In the genomic region with DNA sequence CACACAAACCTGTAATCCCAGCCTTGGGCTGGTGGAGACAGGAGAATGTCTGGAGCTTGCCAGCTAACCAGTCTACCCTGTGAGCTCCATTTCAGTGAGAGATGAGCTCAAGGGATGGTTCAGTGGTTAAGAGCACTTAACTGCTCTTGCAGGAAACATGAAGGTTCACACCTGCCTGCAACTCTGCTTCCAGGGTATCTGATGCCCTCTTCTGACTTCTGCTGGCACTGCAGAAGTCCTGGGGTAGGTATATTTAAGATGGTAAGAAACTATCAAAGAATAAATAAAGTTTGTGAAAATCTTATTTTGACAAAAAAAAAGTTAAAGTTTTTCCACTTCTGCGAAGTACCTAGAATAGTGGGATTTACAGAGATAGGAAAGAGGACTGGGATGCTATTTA, we compare ENCODE assay signal across 12 mouse cellular contexts. TPM values are rescaled to one million over a fixed set of nuclear protein-coding genes. Genes with fewer than 3 reads are reported as not detected.
DNase-seq lines count a peak whose midpoint lies in the region; ATAC-seq lines count a peak whose summit lies in the region.
"Had no signal": no experiment of that assay in that cellular context is flagged by ENCODE, and none has a peak within 500 bp of the region (broad histone marks: within the 10 kb centered on the region; RNA-seq: fewer than 3 reads in every experiment).

No protein-coding gene starts in this region.

- H3K9ac ChIP-seq in intestine, embryonic 16.5 days (ENCODE audit: low read depth, low read length): no peak overlapping the region
- H3K9ac ChIP-seq in intestine, embryonic 15.5 days: no peak overlapping the region
- H3K9ac ChIP-seq in liver, embryonic 16.5 days (ENCODE audit: low read depth, low read length): no peak overlapping the region
- H3K9ac ChIP-seq: embryonic facial prominence, embryonic 15.5 days had no signal

- 42% methylated on average over 1 of the region's 1 CpGs for WGBS in intestine, embryonic 16.5 days
- 57% methylated on average over 1 of the region's 1 CpGs for WGBS in intestine, embryonic 15.5 days
- 30% methylated on average over 1 of the region's 1 CpGs for WGBS in liver, embryonic 16.5 days (ENCODE audit: insufficient replicate concordance)

- no peak overlapping the region for H3K4me2 ChIP-seq in intestine, embryonic 16.5 days (ENCODE audit: low read depth, low read length)
- H3K4me2 ChIP-seq in intestine, embryonic 15.5 days (replicated peaks): no peak overlapping the region
- no peak overlapping the region for H3K4me2 ChIP-seq in liver, embryonic 16.5 days (ENCODE audit: low read depth, low read length)
- H3K4me2 ChIP-seq: embryonic facial prominence, embryonic 15.5 days had no signal

- H3K9me3 ChIP-seq in intestine, embryonic 16.5 days (ENCODE audit: control insufficient read depth, low read length): no peaks in the 10 kb centered on the region
- no peaks in the 10 kb centered on the region for H3K9me3 ChIP-seq in intestine, embryonic 15.5 days
- no peaks in the 10 kb centered on the region for H3K9me3 ChIP-seq in liver, embryonic 16.5 days (replicated peaks; ENCODE audit: control insufficient read depth, low read length)
- H3K9me3 ChIP-seq: embryonic facial prominence, embryonic 15.5 days had no signal

- 0 out of 2 replicates have a peak, but pooled peaks cover 3% of the 10 kb centered on the region for H3K4me1 ChIP-seq in intestine, embryonic 16.5 days (ENCODE audit: control insufficient read depth, insufficient read depth, low read length)
- H3K4me1 ChIP-seq in intestine, embryonic 15.5 days (replicated peaks): no peaks in the 10 kb centered on the region
- peaks cover 41% of the 10 kb centered on the region for H3K4me1 ChIP-seq in liver, embryonic 16.5 days (ENCODE audit: control insufficient read depth, low read depth, low read length)
- H3K4me1 ChIP-seq: embryonic facial prominence, embryonic 15.5 days had no signal

- 0 out of 2 replicates have a peak, but pooled peaks have one; percentile 6 for ATAC-seq in intestine, embryonic 16.5 days
- no peak for ATAC-seq in intestine, embryonic 15.5 days
- no peak for ATAC-seq in liver, embryonic 16.5 days (ENCODE audit: low read depth)

- peaks cover 8% of the 10 kb centered on the region for H3K36me3 ChIP-seq in intestine, embryonic 16.5 days (ENCODE audit: control insufficient read depth, insufficient read depth, low read length)
- peaks cover 8% of the 10 kb centered on the region; the same call in 1 of the 2 replicates for H3K36me3 ChIP-seq in intestine, embryonic 15.5 days
- H3K36me3 ChIP-seq in liver, embryonic 16.5 days (ENCODE audit: control insufficient read depth, insufficient read depth): peaks cover 6% of the 10 kb centered on the region; the same call in 1 of the 2 replicates

- peak; percentile 42 for DNase-seq in thymus, postnatal 0 days (ENCODE audit: low spot score)
- DNase-seq in thymus, adult 18-20 months: no peak
- DNase-seq in layer of hippocampus, postnatal 36 days: no peak
- no peak for DNase-seq in adrenal gland, postnatal 36 days
- DNase-seq in gastrocnemius, adult 18-20 months (ENCODE audit: low spot score): no peak

- no peaks in the 10 kb centered on the region for H3K27me3 ChIP-seq in intestine, embryonic 16.5 days (replicated peaks; ENCODE audit: control insufficient read depth, insufficient read depth, low read length)
- no peaks in the 10 kb centered on the region for H3K27me3 ChIP-seq in intestine, embryonic 15.5 days (replicated peaks)
- no peaks in the 10 kb centered on the region for H3K27me3 ChIP-seq in liver, embryonic 16.5 days (ENCODE audit: control insufficient read depth, insufficient read depth, low read depth, low read length)
- H3K27me3 ChIP-seq: embryonic facial prominence, embryonic 15.5 days had no signal

- H3K4me3 ChIP-seq in intestine, embryonic 16.5 days (ENCODE audit: low read length): no peak overlapping the region
- no peak overlapping the region for H3K4me3 ChIP-seq in intestine, embryonic 15.5 days (replicated peaks)
- H3K4me3 ChIP-seq in liver, embryonic 16.5 days (ENCODE audit: low read depth, low read length): no peak overlapping the region
- H3K4me3 ChIP-seq: embryonic facial prominence, embryonic 15.5 days had no signal

- H3K27ac ChIP-seq in intestine, embryonic 16.5 days (ENCODE audit: low read length): no peak overlapping the region
- no peak overlapping the region for H3K27ac ChIP-seq in intestine, embryonic 15.5 days
- peak overlapping the region; percentile 45; the same call in 1 of the 2 replicates for H3K27ac ChIP-seq in liver, embryonic 16.5 days (ENCODE audit: low read length)
- H3K27ac ChIP-seq: embryonic facial prominence, embryonic 15.5 days had no signal

RNA-seq across cellular contexts. Expression of a gene that starts 6.9 kb away (rescaled TPM):
- polyA plus RNA-seq in intestine, embryonic 16.5 days (2015; fragmentation: Nextera tagmentation; extraction: Ambion mirVana): 16.3 and 23.2 TPM in 2 replicates
- 9.1 and 11.7 TPM in 2 replicates for polyA plus RNA-seq in intestine, embryonic 15.5 days (2015; fragmentation: Nextera tagmentation; extraction: Ambion mirVana)
- 1.7 and 2.1 TPM in 2 replicates for polyA plus RNA-seq in thymus, postnatal 0 days (2015; fragmentation: Nextera tagmentation; extraction: Ambion mirVana)
- 38.2 and 39.0 TPM in 2 replicates for polyA plus RNA-seq in liver, embryonic 16.5 days (2015; fragmentation: Nextera tagmentation; extraction: Ambion mirVana)
- total RNA-seq in layer of hippocampus, postnatal 36 days (2021): 10 to 100 TPM; 14.4 to 21.5 TPM
- total RNA-seq in adrenal gland, postnatal 36 days (2021): 1 to 10 TPM; 5.9 to 8.2 TPM
- total RNA-seq in gastrocnemius, adult 18-20 months (2021): 1 to 10 TPM; 2.3 to 2.6 TPM

RNA-seq across cellular contexts. Expression of a gene that starts 20.5 kb away (rescaled TPM):
- 3.0 and 4.7 TPM in 2 replicates for polyA plus RNA-seq in intestine, embryonic 16.5 days (2015; fragmentation: Nextera tagmentation; extraction: Ambion mirVana)
- 1.1 and 1.6 TPM in 2 replicates for polyA plus RNA-seq in intestine, embryonic 15.5 days (2015; fragmentation: Nextera tagmentation; extraction: Ambion mirVana)
- not detected in 2 replicates for polyA plus RNA-seq in thymus, postnatal 0 days (2015; fragmentation: Nextera tagmentation; extraction: Ambion mirVana)
- polyA plus RNA-seq in liver, embryonic 16.5 days (2015; fragmentation: Nextera tagmentation; extraction: Ambion mirVana): 0.02 TPM in 1 of 2 replicates, not detected in the other
- under 1 TPM; 0.28 to 0.40 TPM for total RNA-seq in layer of hippocampus, postnatal 36 days (2021)
- not detected for total RNA-seq in adrenal gland, postnatal 36 days (2021)
- not detected for total RNA-seq in gastrocnemius, adult 18-20 months (2021)
- total RNA-seq: gastrocnemius, adult 8-10 months; heart, postnatal 36 days had no signal
- polyA plus RNA-seq: embryonic facial prominence, embryonic 15.5 days; limb, embryonic 11.5 days had no signal

RNA-seq across cellular contexts. Expression of a gene that starts 34.5 kb away (rescaled TPM):
- polyA plus RNA-seq in intestine, embryonic 16.5 days (2015; fragmentation: Nextera tagmentation; extraction: Ambion mirVana): 2.6 and 2.9 TPM in 2 replicates
- polyA plus RNA-seq in intestine, embryonic 15.5 days (2015; fragmentation: Nextera tagmentation; extraction: Ambion mirVana): 8.1 and 9.0 TPM in 2 replicates
- 19.8 and 23.8 TPM in 2 replicates for polyA plus RNA-seq in thymus, postnatal 0 days (2015; fragmentation: Nextera tagmentation; extraction: Ambion mirVana)
- polyA plus RNA-seq in liver, embryonic 16.5 days (2015; fragmentation: Nextera tagmentation; extraction: Ambion mirVana): 2.4 and 3.4 TPM in 2 replicates
- total RNA-seq in layer of hippocampus, postnatal 36 days (2021): 100 to 1,000 TPM; 134 to 136 TPM
- 10 to 100 TPM; 82.6 to 89.5 TPM for total RNA-seq in adrenal gland, postnatal 36 days (2021)
- total RNA-seq in gastrocnemius, adult 18-20 months (2021): 10 to 100 TPM; 45.8 to 46.6 TPM
